Comparison of ENCODE assay signal across 8 mouse cellular contexts in genomic region chr2:104409851-104410821, GRCm38 (mm10). TPM values are rescaled to one million over a fixed set of nuclear protein-coding genes. Genes with fewer than 3 reads are reported as not detected.
DNase-seq lines count a peak whose midpoint lies in the region; ATAC-seq and TF ChIP-seq lines count a peak whose summit lies in the region.

No protein-coding gene starts in this region.

- H3K27ac ChIP-seq in embryonic facial prominence, embryonic 11.5 days (replicated peaks; ENCODE audit: low read depth, low read length), result no peak overlapping the region; the same call in 1 of the 2 replicates
- peak overlapping the region; percentile 76 for H3K27ac ChIP-seq in hindbrain, embryonic 11.5 days (ENCODE audit: low read depth, low read length)
- peak overlapping the region; percentile 92 for H3K27ac ChIP-seq in midbrain, postnatal 0 days (ENCODE audit: low read depth, low read length)

- no peaks in the 10 kb centered on the region for H3K36me3 ChIP-seq in embryonic facial prominence, embryonic 11.5 days (replicated peaks; ENCODE audit: control insufficient read depth, insufficient read depth, low read depth, low read length)
- H3K36me3 ChIP-seq in hindbrain, embryonic 11.5 days (ENCODE audit: control insufficient read depth, insufficient read depth, low read length), result no peaks in the 10 kb centered on the region
- no peaks in the 10 kb centered on the region for H3K36me3 ChIP-seq in midbrain, postnatal 0 days (ENCODE audit: insufficient read depth, low read length)

- peak; percentile 20 for DNase-seq in gastrocnemius, postnatal 14 days
- DNase-seq in gastrocnemius, adult 18-20 months (ENCODE audit: low spot score), result no peak
- DNase-seq in adrenal gland, postnatal 14 days, result peak; percentile 56
- peak; percentile 64 for DNase-seq in embryonic facial prominence, embryonic 11.5 days (ENCODE audit: low spot score)
- peak; percentile 77 for DNase-seq in hindbrain, embryonic 11.5 days (ENCODE audit: low spot score)
- DNase-seq in left cerebral cortex, postnatal 25 days (ENCODE audit: low spot score in 2 of 2), result peak; percentile 66 to 68
- DNase-seq in midbrain, postnatal 0 days (ENCODE audit: low spot score), result peak; percentile 83
- DNase-seq in thymus, postnatal 0 days (ENCODE audit: low spot score), result peak; percentile 40

- H3K4me3 ChIP-seq in embryonic facial prominence, embryonic 11.5 days (ENCODE audit: low read depth, low read length), result peak overlapping the region; percentile 65
- peak overlapping the region; percentile 52 for H3K4me3 ChIP-seq in hindbrain, embryonic 11.5 days (ENCODE audit: low read depth, low read length)
- H3K4me3 ChIP-seq in midbrain, postnatal 0 days (ENCODE audit: low read depth, low read length), result peak overlapping the region; percentile 93

- H3K27me3 ChIP-seq in embryonic facial prominence, embryonic 11.5 days (ENCODE audit: control insufficient read depth, insufficient read depth, low read length), result peaks cover 27% of the 10 kb centered on the region
- peaks cover 17% of the 10 kb centered on the region for H3K27me3 ChIP-seq in hindbrain, embryonic 11.5 days (ENCODE audit: control insufficient read depth, insufficient read depth, low read length)
- H3K27me3 ChIP-seq in midbrain, postnatal 0 days (ENCODE audit: insufficient read depth, low read length), result no peaks in the 10 kb centered on the region

- intact Hi-C loops in gastrocnemius, postnatal 14 days (cut with DNase I; ENCODE audit: low total_unique reads), result loop anchor here (10.0 kb wide), 1 partner anchor 75 kb away; no protein-coding TSS in a partner anchor
- intact Hi-C loops in left cerebral cortex, postnatal 25 days (cut with DNase I), result loop anchor here (5.0 kb wide), 2 partner anchors 58 to 78 kb away; no protein-coding TSS in a partner anchor

- no peaks in the 10 kb centered on the region for H3K9me3 ChIP-seq in embryonic facial prominence, embryonic 11.5 days (replicated peaks; ENCODE audit: control insufficient read depth, low read length)
- no peaks in the 10 kb centered on the region for H3K9me3 ChIP-seq in hindbrain, embryonic 11.5 days (ENCODE audit: control insufficient read depth, low read length)
- no peaks in the 10 kb centered on the region for H3K9me3 ChIP-seq in midbrain, postnatal 0 days (ENCODE audit: low read length)

- H3K4me2 ChIP-seq in embryonic facial prominence, embryonic 11.5 days (ENCODE audit: low read depth, low read length), result peak overlapping the region; percentile 100
- peak overlapping the region; percentile 71 for H3K4me2 ChIP-seq in hindbrain, embryonic 11.5 days (replicated peaks; ENCODE audit: low read depth, low read length)
- H3K4me2 ChIP-seq in midbrain, postnatal 0 days (ENCODE audit: low read depth, low read length, poor library complexity, severe bottlenecking), result peak overlapping the region; percentile 74

- H3K9ac ChIP-seq in embryonic facial prominence, embryonic 11.5 days (replicated peaks; ENCODE audit: low read length), result peak overlapping the region; percentile 74
- H3K9ac ChIP-seq in hindbrain, embryonic 11.5 days (ENCODE audit: low read depth, low read length), result peak overlapping the region; percentile 81
- H3K9ac ChIP-seq in midbrain, postnatal 0 days (replicated peaks; ENCODE audit: low read length, poor library complexity, severe bottlenecking), result peak overlapping the region; percentile 97

- peaks cover 3% of the 10 kb centered on the region for H3K4me1 ChIP-seq in embryonic facial prominence, embryonic 11.5 days (ENCODE audit: control insufficient read depth, insufficient read depth, low read length)
- no peaks in the 10 kb centered on the region for H3K4me1 ChIP-seq in hindbrain, embryonic 11.5 days (replicated peaks; ENCODE audit: control insufficient read depth, insufficient read depth, low read length)
- H3K4me1 ChIP-seq in midbrain, postnatal 0 days (ENCODE audit: insufficient read depth, low read length), result peaks cover 17% of the 10 kb centered on the region

- under 1% methylated on average over 108 of the region's 111 CpGs for WGBS in embryonic facial prominence, embryonic 11.5 days
- under 1% methylated on average over 96 of the region's 111 CpGs for WGBS in hindbrain, embryonic 11.5 days
- 1% methylated on average over 104 of the region's 111 CpGs for WGBS in midbrain, postnatal 0 days

- TF ChIP-seq CTCF in midbrain, postnatal 0 days (IDR thresholded peaks at IDR 0.05), result no peak

- ATAC-seq in embryonic facial prominence, embryonic 11.5 days (replicated peaks; ENCODE audit: insufficient number of reproducible peaks, low FRiP score, low TSS enrichment, low read depth), result peak; percentile 86
- peak; percentile 92 for ATAC-seq in hindbrain, embryonic 11.5 days (ENCODE audit: low FRiP score)
- peak; percentile 87 for ATAC-seq in midbrain, postnatal 0 days (ENCODE audit: low FRiP score)

RNA-seq across cellular contexts. Expression of gene D430041D05Rik, which starts 0.7 kb away (rescaled TPM):
- total RNA-seq in gastrocnemius, postnatal 14 days (2021), result 1 to 10 TPM; 1.0 to 1.5 TPM
- 1 to 10 TPM; 1.7 to 2.6 TPM for total RNA-seq in gastrocnemius, adult 18-20 months (2021)
- total RNA-seq in adrenal gland, postnatal 14 days (2021), result 7.7 and 8.2 TPM in 2 replicates
- polyA plus RNA-seq in embryonic facial prominence, embryonic 11.5 days (2014; fragmentation: Nextera tagmentation; extraction: Ambion mirVana), result 1.1 and 1.3 TPM in 2 replicates
- polyA plus RNA-seq in hindbrain, embryonic 11.5 days (2014; fragmentation: Nextera tagmentation; extraction: Ambion mirVana), result 2.7 and 3.6 TPM in 2 replicates
- total RNA-seq in left cerebral cortex, postnatal 25 days (2021), result 100 to 1,000 TPM; 124 to 128 TPM
- 47.6 and 48.0 TPM in 2 replicates for total RNA-seq in midbrain, postnatal 0 days (2014; rRNA removed)
- polyA plus RNA-seq in midbrain, postnatal 0 days (2015; fragmentation: Nextera tagmentation; extraction: Ambion mirVana), result 6.6 and 7.9 TPM in 2 replicates
- polyA plus RNA-seq in thymus, postnatal 0 days (2015; fragmentation: Nextera tagmentation; extraction: Ambion mirVana), result 0.95 and 1.1 TPM in 2 replicates
